Mouse (Mus musculus): ENCODE data around the gene Gjb2. TPM values are rescaled to one million over a fixed set of nuclear protein-coding genes. Genes with fewer than 3 reads are reported as not detected.

Gjb2 gene
- 16.1 and 18.8 TPM in 2 replicates for polyA plus RNA-seq (2015; fragmentation: Nextera tagmentation; extraction: Ambion mirVana)

GRCm38 (mm10) chr14:57104106-57105023 lies at the start of gene Gjb2:
Gjb2 (minus strand) TSS chr14:57104702.
- under 1% methylated on average over 94 of the region's 101 CpGs for WGBS
- Histone ChIP-seq H3K27ac (no peak within 1 kb of the TSS), H3K9me3 (no peaks in the 10 kb centered on the region), H3K9ac (peak within 1 kb of the TSS; percentile 29), H3K4me1 (peaks cover 19% of the 10 kb centered on the region), H3K27me3 (replicated peaks) (peaks cover 60% of the 10 kb centered on the region), H3K4me2 (peak within 1 kb of the TSS; percentile 99), H3K4me3 (peak within 1 kb of the TSS; percentile 55), H3K36me3 (replicated peaks) (no peaks in the 10 kb centered on the region)
- peak; percentile 81 for ATAC-seq (replicated peaks)

GRCm38 (mm10) chr14:57145741-57146140 lies 41.2 kb upstream of the Gjb2 start:
- 62% methylated on average over 4 of the region's 4 CpGs for WGBS

GRCm38 (mm10) chr14:57135265-57135664 lies 30.8 kb upstream of the Gjb2 start:
- WGBS, result 39% methylated on average over 8 of the region's 8 CpGs
- H3K27ac ChIP-seq, result no peak overlapping the region
- peaks cover 28% of the 10 kb centered on the region for H3K27me3 ChIP-seq (replicated peaks)
- H3K9ac ChIP-seq, result no peak overlapping the region
- no peak overlapping the region for H3K4me2 ChIP-seq
- H3K4me1 ChIP-seq, result peaks cover 11% of the 10 kb centered on the region
- ATAC-seq (replicated peaks), result no peak
- no peaks in the 10 kb centered on the region for H3K9me3 ChIP-seq
- H3K36me3 ChIP-seq (replicated peaks), result no peaks in the 10 kb centered on the region
- no peak overlapping the region for H3K4me3 ChIP-seq

More at GRCm38 (mm10) chr14:57145741-57146140, 41.2 kb upstream of the Gjb2 start:
- H3K4me1 ChIP-seq, result no peaks in the 10 kb centered on the region
- H3K9me3 ChIP-seq, result no peaks in the 10 kb centered on the region
- H3K27ac ChIP-seq, result no peak overlapping the region
- H3K4me2 ChIP-seq, result no peak overlapping the region
- no peaks in the 10 kb centered on the region for H3K27me3 ChIP-seq (replicated peaks)
- H3K4me3 ChIP-seq, result no peak overlapping the region
- H3K9ac ChIP-seq, result no peak overlapping the region
- ATAC-seq (replicated peaks), result no peak
- H3K36me3 ChIP-seq (replicated peaks), result no peaks in the 10 kb centered on the region

GRCm38 (mm10) chr14:57133161-57133661 lies 28.7 kb upstream of the Gjb2 start, which contains the start of gene Gjb6:
Gjb6 (minus strand) TSS chr14:57133611.
- peak within 1 kb of the TSS; percentile 95 for H3K4me2 ChIP-seq

GRCm38 (mm10) chr14:57127383-57127782 lies 22.9 kb upstream of the Gjb2 start:
- WGBS, result 79% methylated on average over 4 of the region's 4 CpGs
- Histone ChIP-seq H3K4me2 (no peak overlapping the region), H3K4me3 (no peak overlapping the region), H3K4me1 (no peaks in the 10 kb centered on the region), H3K27me3 (replicated peaks) (peaks cover 12% of the 10 kb centered on the region; the same call in 1 of the 2 replicates), H3K36me3 (replicated peaks) (no peaks in the 10 kb centered on the region), H3K27ac (no peak overlapping the region), H3K9ac (no peak overlapping the region), H3K9me3 (no peaks in the 10 kb centered on the region)
- ATAC-seq (replicated peaks), result no peak

More at GRCm38 (mm10) chr14:57133161-57133661, 28.7 kb upstream of the Gjb2 start, which contains the start of gene Gjb6:
- Histone ChIP-seq H3K4me1 (peaks cover 11% of the 10 kb centered on the region), H3K9ac (peak within 1 kb of the TSS; percentile 33; the same call in 1 of the 2 replicates), H3K4me3 (peak within 1 kb of the TSS; percentile 44), H3K27ac (no peak within 1 kb of the TSS), H3K9me3 (no peaks in the 10 kb centered on the region), H3K27me3 (replicated peaks) (peaks cover 28% of the 10 kb centered on the region), H3K36me3 (replicated peaks) (no peaks in the 10 kb centered on the region)
- peak; percentile 62 for ATAC-seq (replicated peaks)
- 2% methylated on average over 33 of the region's 33 CpGs for WGBS

GRCm38 (mm10) chr14:57122295-57122694 lies 17.8 kb upstream of the Gjb2 start:
- Histone ChIP-seq H3K36me3 (replicated peaks) (no peaks in the 10 kb centered on the region), H3K4me2 (no peak overlapping the region), H3K4me3 (no peak overlapping the region), H3K27ac (no peak overlapping the region), H3K9ac (no peak overlapping the region), H3K4me1 (no peaks in the 10 kb centered on the region), H3K9me3 (no peaks in the 10 kb centered on the region), H3K27me3 (replicated peaks) (no peaks in the 10 kb centered on the region)
- WGBS, result 84% methylated on average over 7 of the region's 7 CpGs
- no peak for ATAC-seq (replicated peaks)

GRCm38 (mm10) chr14:57115823-57116544 lies 11.5 kb upstream of the Gjb2 start, which contains the start of gene Gm4491:
Gm4491 (minus strand) TSS chr14:57115883.
- Histone ChIP-seq H3K4me3 (no peak within 1 kb of the TSS), H3K27me3 (replicated peaks) (no peaks in the 10 kb centered on the region), H3K4me1 (peaks cover 7% of the 10 kb centered on the region), H3K9me3 (no peaks in the 10 kb centered on the region), H3K4me2 (peak within 1 kb of the TSS; percentile 33), H3K27ac (0 out of 2 replicates have a peak within 1 kb of the TSS, but pooled peaks have one; percentile 35), H3K9ac (no peak within 1 kb of the TSS), H3K36me3 (replicated peaks) (no peaks in the 10 kb centered on the region)
- peak; percentile 93 for ATAC-seq (replicated peaks)
- WGBS, result 8% methylated on average over 13 of the region's 13 CpGs

GRCm38 (mm10) chr14:57109194-57109593 lies 4.7 kb upstream of the Gjb2 start:
- Histone ChIP-seq H3K27me3 (replicated peaks) (peaks cover 34% of the 10 kb centered on the region), H3K27ac (no peak overlapping the region), H3K36me3 (replicated peaks) (no peaks in the 10 kb centered on the region), H3K9me3 (no peaks in the 10 kb centered on the region), H3K4me3 (no peak overlapping the region), H3K4me2 (no peak overlapping the region), H3K9ac (no peak overlapping the region), H3K4me1 (peaks cover 10% of the 10 kb centered on the region)
- 11% methylated on average over 4 of the region's 4 CpGs for WGBS
- ATAC-seq (replicated peaks), result no peak

- WGBS, result 70% methylated on average over 5 of the region's 5 CpGs
- Histone ChIP-seq H3K27me3 (replicated peaks) (peaks cover 47% of the 10 kb centered on the region), H3K4me1 (peaks cover 19% of the 10 kb centered on the region)
These were observed 3.4 kb upstream of the Gjb2 start for GRCm38 (mm10) chr14:57107916-57108315.

GRCm38 (mm10) chr14:57107091-57107490 lies 2.6 kb upstream of the Gjb2 start:
- H3K9me3 ChIP-seq, result no peaks in the 10 kb centered on the region
- peaks cover 19% of the 10 kb centered on the region for H3K4me1 ChIP-seq
- H3K36me3 ChIP-seq (replicated peaks), result no peaks in the 10 kb centered on the region
- ATAC-seq (replicated peaks), result no peak
- no peak overlapping the region for H3K27ac ChIP-seq
- H3K9ac ChIP-seq, result no peak overlapping the region
- peaks cover 54% of the 10 kb centered on the region for H3K27me3 ChIP-seq (replicated peaks)
- no peak overlapping the region for H3K4me3 ChIP-seq
- H3K4me2 ChIP-seq, result no peak overlapping the region
- 81% methylated on average over 8 of the region's 8 CpGs for WGBS

More at GRCm38 (mm10) chr14:57107916-57108315, 3.4 kb upstream of the Gjb2 start:
- no peaks in the 10 kb centered on the region for H3K9me3 ChIP-seq
- ATAC-seq (replicated peaks), result no peak
- no peaks in the 10 kb centered on the region for H3K36me3 ChIP-seq (replicated peaks)
- H3K27ac ChIP-seq, result no peak overlapping the region
- no peak overlapping the region for H3K4me3 ChIP-seq
- H3K9ac ChIP-seq, result no peak overlapping the region
- no peak overlapping the region for H3K4me2 ChIP-seq

- ATAC-seq (replicated peaks), result no peak
- no peak overlapping the region for H3K4me2 ChIP-seq
These were observed 1.2 kb upstream of the Gjb2 start for GRCm38 (mm10) chr14:57105721-57106120.

GRCm38 (mm10) chr14:57105111-57105510 lies 609 bp upstream of the Gjb2 start:
- Histone ChIP-seq H3K36me3 (replicated peaks) (no peaks in the 10 kb centered on the region), H3K27ac (no peak overlapping the region), H3K27me3 (replicated peaks) (peaks cover 60% of the 10 kb centered on the region), H3K4me2 (peak overlapping the region; percentile 99), H3K9ac (no peak overlapping the region), H3K9me3 (no peaks in the 10 kb centered on the region), H3K4me3 (no peak overlapping the region), H3K4me1 (peaks cover 19% of the 10 kb centered on the region)
- peak; percentile 3; the same call in 1 of the 2 replicates for ATAC-seq (replicated peaks)
- WGBS, result 9% methylated on average over 14 of the region's 14 CpGs

More at GRCm38 (mm10) chr14:57105721-57106120, 1.2 kb upstream of the Gjb2 start:
- H3K27ac ChIP-seq, result no peak overlapping the region
- H3K9me3 ChIP-seq, result no peaks in the 10 kb centered on the region
- WGBS, result 43% methylated on average over 11 of the region's 11 CpGs
- H3K36me3 ChIP-seq (replicated peaks), result no peaks in the 10 kb centered on the region
- H3K4me3 ChIP-seq, result no peak overlapping the region
- peaks cover 19% of the 10 kb centered on the region for H3K4me1 ChIP-seq
- H3K27me3 ChIP-seq (replicated peaks), result peaks cover 60% of the 10 kb centered on the region
- no peak overlapping the region for H3K9ac ChIP-seq
